Mouse (Mus musculus) left cerebral cortex, adult 2 months (tissue): ENCODE measurements around the gene Zbtb22. TPM values are rescaled to one million over a fixed set of nuclear protein-coding genes. Genes with fewer than 3 reads are reported as not detected.

Experiments
- DNase-seq, 2 experiments: peaks; one replicate each; pipeline ENCODE4 v3.0.0; 2021 to 2022; ENCODE audit warnings: low spot score in 2 of 2, mixed read lengths in 1 of 2; ENCODE audit errors: extremely low spot score in 1 of 2
- H3K27ac ChIP-seq: fragments of 200-600 bp; 2 replicates; pipeline ENCODE4 v1.8.1; 2022
- H3K4me3 ChIP-seq: fragments of 200-600 bp; 2 replicates; pipeline ENCODE4 v1.8.1; 2022
- CTCF ChIP-seq: fragments of 200-600 bp; IDR thresholded peaks from 2 replicates; pipeline ENCODE4 v1.8.1; 2022; ENCODE audit warnings: antibody characterized with exemption, mild to moderate bottlenecking, moderate library complexity
- intact Hi-C: fragments of 180-260 bp; cut with DNase I; formaldehyde crosslinking; loops from one replicate; pipeline ENCODE4 v1.15.1; 2025
- total RNA-seq, 2 experiments: library from RNA; stranded (reverse); gene quantifications; 2 replicates each; pipeline ENCODE4 v1.2.3; 2021

Gene Zbtb22
- total RNA-seq, 2 experiments from 2014 or later = 35.8 to 36.0 TPM

DNA sequence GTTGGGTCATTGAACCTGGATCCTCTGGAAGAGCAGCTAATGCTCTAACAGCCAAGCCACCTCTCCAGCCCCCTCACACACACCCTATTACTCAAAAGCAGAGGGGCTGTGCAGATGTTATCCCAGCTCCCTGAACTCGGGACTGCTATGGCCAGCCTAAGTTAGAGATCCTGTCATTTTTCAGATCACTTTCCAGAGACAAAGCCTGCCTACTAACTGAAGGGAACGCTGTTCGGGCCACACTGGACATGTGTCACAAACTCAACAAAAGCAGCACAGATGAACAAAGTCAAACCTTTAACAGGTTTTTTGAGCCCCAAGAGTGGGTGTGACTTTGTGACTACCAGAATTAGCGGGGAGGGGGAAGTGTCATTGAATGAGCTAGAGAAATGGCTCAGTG lies 37.2 kb downstream of the Zbtb22 start:
- H3K27ac ChIP-seq = no peak overlapping the region
- intact Hi-C loops = no loop called here
- no peak for DNase-seq

GRCm38 (mm10) chr17:33953310-33953709 lies 37.6 kb downstream of the Zbtb22 start:
- intact Hi-C loops = no loop called here
- TF ChIP-seq CTCF = no peak
- Histone ChIP-seq H3K4me3 (no peak overlapping the region), H3K27ac (no peak overlapping the region)
- DNase-seq = no peak

More for the DNA sequence above, 37.2 kb downstream of the Zbtb22 start:
- TF ChIP-seq CTCF = no peak
- no peak overlapping the region for H3K4me3 ChIP-seq

- Histone ChIP-seq H3K27ac (no peak overlapping the region), H3K4me3 (peak overlapping the region; percentile 66)
- no peak for DNase-seq
- intact Hi-C loops = no loop called here
- TF ChIP-seq CTCF = no peak
These were observed 38.4 kb downstream of the Zbtb22 start for GRCm38 (mm10) chr17:33953961-33954565.

DNA sequence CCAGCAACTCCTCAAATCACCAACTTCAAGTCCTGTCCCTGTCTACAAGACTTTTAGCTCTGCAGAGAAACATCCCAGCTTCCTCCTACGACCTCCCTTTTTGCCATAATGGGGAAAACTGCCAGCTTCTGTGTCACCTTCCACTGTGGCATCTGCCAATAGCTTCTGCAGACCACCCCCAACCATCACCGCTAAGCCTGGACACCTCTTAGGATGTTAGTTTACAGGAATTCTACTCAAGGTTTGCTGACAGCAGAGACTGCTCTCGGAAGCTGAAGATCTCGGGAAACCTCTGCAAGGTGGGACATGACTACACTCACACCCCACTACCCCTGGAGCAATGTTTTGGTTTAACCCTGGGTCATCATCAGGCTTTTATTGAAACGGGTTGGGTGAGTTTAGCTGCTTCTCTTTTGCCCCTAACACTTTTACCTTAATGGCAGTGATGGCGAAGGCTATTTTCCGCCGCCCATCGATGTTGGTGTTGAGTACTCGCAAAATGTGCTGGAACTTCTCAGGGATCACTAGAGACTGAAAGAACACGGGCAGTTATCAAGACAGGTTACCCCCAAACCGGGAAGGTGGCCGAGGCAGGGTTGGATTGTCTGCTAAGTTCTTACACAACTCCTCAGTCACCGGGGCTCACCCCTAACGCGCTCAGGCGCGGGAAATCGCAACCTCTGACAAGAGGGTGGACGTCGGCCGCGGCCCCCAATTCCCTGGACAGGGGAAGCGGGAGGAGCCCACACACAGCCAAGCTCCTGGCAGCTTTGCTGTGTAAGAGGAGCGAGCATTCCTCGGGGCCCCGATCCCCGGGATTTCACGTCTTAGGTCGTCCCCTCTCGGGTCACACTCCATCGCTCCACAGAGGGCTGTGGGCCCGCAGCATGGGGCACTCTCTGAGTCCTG lies 39.2 kb downstream of the Zbtb22 start:
- intact Hi-C loops = loop anchor here (1.0 kb wide), 1 partner anchor 15 kb away; the partner anchor contains the start of genes Pfdn6 and Wdr46
- Histone ChIP-seq H3K27ac (peak overlapping the region; percentile 89), H3K4me3 (peak overlapping the region; percentile 66)
- peak in 1 of 2 experiments; percentile 33 for DNase-seq
- TF ChIP-seq CTCF = no peak

DNA sequence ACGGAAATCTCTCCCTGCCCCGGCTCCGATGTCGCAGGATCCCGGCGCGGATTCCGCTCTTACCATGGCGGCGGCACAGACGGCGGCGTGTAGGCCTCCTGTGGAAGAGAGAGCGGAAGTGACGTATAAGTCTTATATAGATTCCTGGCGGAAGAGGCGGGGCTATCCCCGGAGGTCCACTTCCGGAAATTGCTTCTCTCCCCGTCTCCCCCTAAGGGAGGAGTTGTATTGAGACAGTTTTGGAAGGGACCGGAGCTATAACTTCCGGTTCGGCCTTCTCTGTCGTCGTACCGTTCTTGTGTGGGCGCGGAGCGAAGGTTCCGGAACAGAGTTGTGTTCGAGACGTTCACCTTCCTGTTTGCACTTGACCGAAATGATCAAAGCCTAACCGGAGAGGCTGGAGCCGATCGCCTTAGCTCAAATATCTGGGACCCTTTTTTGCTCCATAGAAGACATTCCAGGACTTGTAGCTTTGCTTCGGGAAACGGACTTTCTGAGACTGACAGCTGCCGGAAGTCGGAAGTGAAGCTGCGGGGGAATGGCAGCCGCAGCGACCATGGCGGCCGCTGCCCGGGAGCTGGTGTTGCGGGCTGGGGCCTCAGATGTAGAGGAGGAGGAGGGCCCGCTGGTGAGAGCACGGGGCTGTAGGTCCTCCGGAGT lies 40.0 kb downstream of the Zbtb22 start, which contains the start of the genes Vps52 and Rps18:
Gene Vps52, plus strand, starts transcription at position 258 of the 660 bp plus-strand sequence.
Gene Rps18, minus strand, starts transcription at position 447 of the 660 bp plus-strand sequence.
- peak; percentile 39 for TF ChIP-seq CTCF
- intact Hi-C loops = loop anchor here (1.0 kb wide), 1 partner anchor 15 kb away; the partner anchor contains the start of genes Pfdn6 and Wdr46
- peak; percentile 96 for DNase-seq
- peak within 1 kb of the TSS; percentile 94 for H3K27ac ChIP-seq
- H3K4me3 ChIP-seq = peak within 1 kb of the TSS; percentile 66

DNA sequence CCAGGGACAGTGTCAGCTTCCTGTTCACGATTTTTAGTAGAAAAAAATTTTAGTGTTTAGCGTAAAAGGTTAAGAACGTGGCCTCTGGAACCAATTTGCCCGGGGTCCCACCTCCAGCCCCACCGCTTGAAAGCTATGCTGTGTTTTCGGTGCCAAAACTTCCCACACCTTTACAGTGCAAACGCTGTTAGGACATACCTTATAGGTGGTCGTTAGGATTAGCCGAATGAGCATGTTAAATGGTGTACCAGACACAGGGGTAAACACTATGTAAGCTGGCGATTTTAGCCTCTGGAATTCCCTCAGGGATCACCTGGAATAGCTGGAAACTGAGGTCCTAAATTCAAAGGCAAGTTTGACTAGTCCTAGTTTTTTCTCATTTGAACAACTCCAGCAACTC lies 40.6 kb downstream of the Zbtb22 start:
- no peak for TF ChIP-seq CTCF
- DNase-seq = no peak
- peak overlapping the region; percentile 94 for H3K27ac ChIP-seq
- H3K4me3 ChIP-seq = peak overlapping the region; percentile 66
- intact Hi-C loops = no loop called here

- DNase-seq = no peak
- no peak overlapping the region for H3K27ac ChIP-seq
- no peak overlapping the region for H3K4me3 ChIP-seq
- TF ChIP-seq CTCF = no peak
- intact Hi-C loops = no loop called here
These were observed 41.8 kb downstream of the Zbtb22 start for GRCm38 (mm10) chr17:33957493-33957892.

DNA sequence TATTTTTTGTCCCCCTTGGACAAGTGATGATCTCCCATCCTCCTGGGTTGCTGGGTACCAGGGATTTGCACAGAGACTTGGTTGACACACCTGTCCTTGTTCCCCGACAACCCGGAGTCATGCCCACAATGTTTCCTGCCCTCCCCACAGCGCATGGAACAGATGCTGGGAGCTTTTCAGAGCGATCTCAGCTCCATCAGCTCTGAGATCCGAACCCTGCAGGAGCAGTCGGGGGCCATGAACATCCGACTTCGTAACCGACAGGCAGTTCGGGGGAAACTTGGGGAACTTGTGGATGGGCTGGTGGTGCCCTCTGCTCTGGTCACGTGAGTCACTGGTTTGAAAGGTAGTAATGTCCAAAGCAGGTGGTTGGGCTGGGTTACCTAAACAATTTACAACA lies 42.7 kb downstream of the Zbtb22 start:
- DNase-seq = peak in 1 of 2 experiments; percentile 7
- Histone ChIP-seq H3K4me3 (no peak overlapping the region), H3K27ac (no peak overlapping the region)
- intact Hi-C loops = no loop called here
- TF ChIP-seq CTCF = no peak

DNA sequence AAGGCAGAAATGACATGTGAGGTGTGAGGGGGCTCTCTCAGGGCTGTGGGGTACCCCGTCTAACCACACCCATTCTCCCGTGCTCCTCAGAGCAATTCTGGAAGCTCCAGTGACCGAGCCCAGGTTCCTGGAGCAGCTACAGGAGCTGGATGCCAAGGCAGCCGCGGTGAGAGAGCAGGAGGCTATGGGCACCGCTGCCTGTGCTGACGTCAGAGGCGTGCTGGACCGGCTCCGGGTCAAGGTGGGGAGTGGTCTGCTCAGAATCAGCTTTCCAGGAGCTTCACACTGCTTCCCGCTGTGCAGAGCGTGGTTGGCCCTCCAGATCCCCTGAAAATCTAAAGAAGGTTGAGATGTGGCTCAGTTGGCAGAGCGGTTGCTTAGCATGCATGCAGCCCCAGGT lies 43.4 kb downstream of the Zbtb22 start:
- intact Hi-C loops = loop anchor here (1.0 kb wide), 1 partner anchor 62 kb away; no protein-coding TSS in a partner anchor
- H3K27ac ChIP-seq = no peak overlapping the region
- no peak for TF ChIP-seq CTCF
- DNase-seq = peak in 1 of 2 experiments; percentile 15
- H3K4me3 ChIP-seq = no peak overlapping the region

GRCm38 (mm10) chr17:33959948-33960347 lies 44.2 kb downstream of the Zbtb22 start:
- H3K4me3 ChIP-seq = no peak overlapping the region
- TF ChIP-seq CTCF = no peak
- DNase-seq = peak in 1 of 2 experiments; percentile 8
- intact Hi-C loops = loop anchor here (1.0 to 2.0 kb wide), 2 partner anchors 61 to 1319 kb away; no protein-coding TSS in a partner anchor
- no peak overlapping the region for H3K27ac ChIP-seq

GRCm38 (mm10) chr17:33962876-33963275 lies 47.2 kb downstream of the Zbtb22 start:
- no peak overlapping the region for H3K4me3 ChIP-seq
- DNase-seq = no peak
- no peak overlapping the region for H3K27ac ChIP-seq
- TF ChIP-seq CTCF = no peak
- intact Hi-C loops = no loop called here
